Mouse (Mus musculus): ENCODE measurements around the gene Nup210l.

DNA sequence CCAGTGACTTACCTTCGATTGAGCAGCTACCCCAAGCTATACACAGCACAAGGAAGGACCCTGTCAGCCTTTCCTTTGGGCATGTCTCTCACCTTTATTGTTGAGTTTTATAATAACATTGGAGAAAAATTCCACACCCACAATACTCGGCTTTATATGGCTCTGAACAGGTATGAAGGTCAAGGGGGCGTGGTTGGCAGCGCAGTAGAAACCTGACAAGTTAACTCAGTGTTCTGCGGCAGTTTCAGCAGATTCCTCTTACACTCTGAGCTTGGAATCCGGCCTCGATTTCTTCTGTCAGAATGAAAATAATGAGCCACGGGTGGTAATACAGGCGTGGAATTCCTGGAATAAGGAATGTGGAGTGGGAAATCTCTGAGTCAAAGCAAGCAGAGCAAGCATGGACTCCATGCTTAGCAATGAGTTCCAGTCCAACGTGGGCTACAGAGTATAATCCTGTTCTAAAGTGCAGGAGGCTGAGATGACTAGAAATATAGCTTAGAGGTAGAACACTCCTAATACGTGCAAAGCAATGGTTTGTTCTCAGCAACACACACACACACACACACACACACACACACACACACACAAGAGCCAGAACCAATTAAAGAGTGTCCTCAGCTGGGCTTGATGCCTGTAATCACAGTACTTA is 87.1 kb downstream of the Nup210l start:
- TF ChIP-seq CTCF (conservative IDR thresholded peaks at IDR 0.05; ENCODE audit: low read length) (no peak), NANOG (IDR thresholded peaks at IDR 0.05; ENCODE audit: borderline replicate concordance, low read length) (no peak), POU5F1 (IDR thresholded peaks at IDR 0.05; ENCODE audit: borderline replicate concordance, low read length) (no peak)

Data from E14TG2a.4 (cell line).